Mouse (Mus musculus) urinary bladder, postnatal 36 days (tissue): Measurements from ENCODE around the gene Phykpl.
A peak's percentile ranks its signal among the peaks of the same experiment; 100 is the strongest.
"Not testable (repeated sequence)": the region's sequence is repeated elsewhere in the genome, so short reads cannot be mapped to it uniquely, and the experiment has no call there.

Experiments used
- DNase-seq, 2 experiments: peaks; one replicate each; pipeline ENCODE4 v3.0.0; 2022; ENCODE audit warnings: low spot score in 2 of 2, mixed read lengths in 1 of 2

The Phykpl gene

GRCm38 (mm10) chr11:51617693-51618092, 33.1 kb downstream of the Phykpl start:
- DNase-seq: peak; percentile 53 to 67

GRCm38 (mm10) chr11:51618894-51619408, 34.4 kb downstream of the Phykpl start:
- DNase-seq: no peak

GRCm38 (mm10) chr11:51619409-51620060, 35.0 kb downstream of the Phykpl start, which contains the start of gene Nhp2:
Gene Nhp2, plus strand, starts transcription at chr11:51619735.
- peak; percentile 93 to 94 for DNase-seq

GRCm38 (mm10) chr11:51620084-51620483, 35.5 kb downstream of the Phykpl start:
- no peak for DNase-seq

DNA sequence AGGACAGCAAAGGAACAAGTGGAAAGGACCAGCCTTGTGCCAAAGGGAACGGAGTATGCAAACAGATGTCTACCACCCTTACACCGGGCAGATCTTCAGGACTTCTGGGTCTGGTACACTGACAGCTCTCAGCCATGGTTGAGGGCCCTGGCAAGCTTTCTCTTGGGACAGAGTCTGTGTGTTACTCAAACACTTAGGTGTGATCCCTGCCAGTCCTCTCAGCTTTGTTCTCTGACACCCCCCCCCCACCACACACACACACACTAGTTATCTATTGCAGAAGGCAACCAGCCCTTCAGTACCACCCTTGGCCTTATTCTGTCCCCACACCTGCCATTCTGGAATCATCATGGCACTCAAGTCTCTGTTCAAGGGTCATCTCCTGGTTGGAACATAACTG, 37.2 kb downstream of the Phykpl start:
- DNase-seq: no peak

DNA sequence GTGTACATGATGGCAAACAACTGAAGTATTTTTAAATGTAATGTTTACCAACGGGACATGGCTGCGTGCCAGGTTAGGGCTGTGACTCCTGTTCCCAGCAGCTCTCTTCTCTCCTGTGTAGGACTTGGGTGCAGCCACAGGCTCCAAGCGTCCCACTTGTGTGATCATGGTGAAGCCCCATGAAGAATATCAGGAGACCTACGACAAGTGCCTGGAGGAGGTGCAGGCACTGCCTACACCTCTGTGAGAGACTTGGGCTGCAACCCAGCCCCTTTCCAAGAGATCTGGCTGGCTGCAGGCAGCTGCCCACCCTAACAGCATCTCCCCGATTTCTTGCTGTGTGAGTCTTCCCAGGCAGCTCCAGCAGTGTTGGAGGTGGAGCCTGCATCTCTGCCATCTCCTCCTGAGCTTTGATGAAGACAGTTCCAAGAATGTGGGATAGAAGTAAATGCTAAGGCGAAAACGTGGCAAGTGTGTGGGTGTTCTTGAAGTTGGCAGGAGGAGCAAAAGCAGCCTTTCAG, 38.5 kb downstream of the Phykpl start:
- peak in 1 of 2 experiments; percentile 32 for DNase-seq

DNA sequence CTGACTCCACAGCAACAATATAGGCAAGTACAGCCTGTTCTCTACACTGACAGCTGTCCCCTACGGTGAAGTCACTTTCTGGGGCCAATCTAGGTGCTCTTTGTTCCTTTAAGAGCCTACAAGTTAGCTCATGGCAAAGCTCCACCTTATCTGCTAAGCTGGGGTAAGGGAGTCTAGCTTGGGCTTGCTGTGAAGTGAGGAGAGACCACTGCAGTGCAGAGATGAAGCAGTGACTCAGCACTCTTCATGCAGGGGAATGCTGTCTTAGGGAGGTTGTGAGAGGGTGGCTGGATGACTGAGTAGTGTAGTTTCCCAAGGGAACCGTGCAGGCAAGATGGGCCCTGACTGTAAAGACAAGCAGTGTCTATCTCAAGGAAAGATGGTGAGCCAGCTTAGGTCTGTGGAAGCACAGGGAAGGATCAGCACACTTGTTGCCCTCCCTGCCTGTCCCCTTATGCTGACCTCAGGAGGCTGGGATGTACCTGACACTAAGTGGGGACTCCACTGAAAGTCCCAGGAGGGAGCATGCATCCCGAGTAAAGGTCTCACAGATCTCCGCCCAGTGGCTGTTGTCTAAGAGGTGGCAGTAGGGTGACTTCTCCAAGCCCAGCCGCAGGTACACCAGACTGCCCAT, 40.7 kb downstream of the Phykpl start:
- DNase-seq: no peak

DNA sequence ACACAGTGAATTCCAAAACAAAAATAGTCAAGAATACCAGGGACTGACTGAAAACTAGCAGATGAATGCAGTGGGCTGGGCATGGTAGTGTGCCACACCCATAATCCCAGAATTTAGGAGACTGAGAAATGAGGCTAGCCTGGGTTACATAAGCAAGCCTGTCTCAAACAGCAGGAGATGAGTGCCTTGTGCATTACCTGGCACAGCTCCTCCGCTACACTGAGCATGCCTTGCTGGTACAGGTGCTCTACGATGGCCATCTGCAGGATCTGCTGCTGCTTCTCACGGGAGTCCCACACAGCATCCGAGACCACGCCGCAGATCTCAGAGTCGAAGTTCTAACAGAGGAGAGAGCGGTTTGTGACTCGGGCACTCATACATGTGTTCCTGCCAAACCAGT, 42.9 kb downstream of the Phykpl start:
- no peak for DNase-seq

- DNase-seq: no peak
Measured at GRCm38 (mm10) chr11:51627907-51628306, 43.4 kb downstream of the Phykpl start.

- DNase-seq: no peak
Measured at GRCm38 (mm10) chr11:51629651-51630314, 45.2 kb downstream of the Phykpl start.

DNA sequence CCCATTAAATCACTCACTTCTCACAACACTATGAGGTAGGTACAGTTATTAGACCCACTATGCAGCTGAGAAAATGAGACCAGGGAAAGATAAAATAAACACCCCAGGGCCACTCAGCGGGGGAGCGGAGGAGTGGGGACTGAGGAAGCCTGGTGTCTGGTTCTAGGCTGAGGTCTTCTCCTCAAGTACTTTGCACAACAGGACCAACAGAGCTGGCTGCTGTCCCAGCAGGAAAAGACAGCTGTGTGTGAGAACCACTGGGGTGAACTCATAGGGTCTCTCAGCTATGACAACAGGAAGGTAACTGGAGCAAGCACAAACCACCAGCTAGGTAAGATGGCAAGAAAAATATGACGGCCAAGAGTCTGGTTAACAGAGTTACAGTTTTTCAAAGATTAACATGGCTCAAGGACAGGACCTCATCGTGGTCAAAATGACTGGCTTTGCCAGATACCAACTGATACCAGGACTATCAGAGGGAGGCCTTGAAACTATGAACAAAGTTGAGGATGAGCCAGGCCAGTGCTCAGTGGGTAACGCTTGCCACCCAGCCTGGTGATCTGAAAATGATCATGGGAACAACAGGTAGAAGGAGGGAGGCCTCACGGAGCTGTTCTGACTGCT, 47.7 kb downstream of the Phykpl start:
- DNase-seq: no peak

GRCm38 (mm10) chr11:51633200-51633599, 48.6 kb downstream of the Phykpl start:
- DNase-seq: not testable (repeated sequence)

DNA sequence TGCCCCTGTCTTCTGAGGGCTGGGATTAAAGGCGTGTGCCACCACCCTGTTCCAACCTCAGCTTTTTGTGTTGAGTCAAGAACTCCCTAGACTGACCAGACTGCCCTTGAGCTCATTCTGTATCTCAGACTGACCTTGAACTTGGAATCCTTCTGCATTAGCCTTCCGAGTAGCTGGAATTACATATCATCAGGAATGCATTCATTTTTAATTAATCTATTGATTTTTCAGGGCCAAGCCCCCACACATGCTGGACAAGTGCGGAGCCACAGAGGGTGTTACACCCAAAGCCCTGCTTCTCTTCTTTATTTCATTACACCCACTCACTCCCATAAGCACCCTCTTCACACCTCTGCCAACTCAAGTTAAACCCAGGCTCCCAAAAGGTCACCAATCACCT, 49.2 kb downstream of the Phykpl start:
- DNase-seq: no peak

DNA sequence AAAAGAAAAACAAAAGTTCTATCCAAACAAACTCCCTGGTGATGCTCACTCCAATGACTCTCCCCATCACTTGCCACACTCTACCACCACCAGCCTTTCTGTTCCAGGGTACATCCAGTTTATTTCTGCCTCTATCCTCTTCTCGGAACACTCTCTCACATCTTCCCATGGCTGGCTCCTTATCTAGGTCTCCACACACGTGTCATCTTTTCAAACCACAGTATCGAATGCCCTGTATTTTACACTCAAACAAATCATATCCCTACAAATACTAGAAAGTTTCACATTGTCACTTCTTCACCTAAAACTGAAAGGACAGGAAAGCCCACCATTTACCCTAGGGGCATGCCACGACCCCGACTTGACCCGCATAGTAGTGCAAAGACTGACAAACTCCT, 50.6 kb downstream of the Phykpl start:
- DNase-seq: no peak

GRCm38 (mm10) chr11:51635525-51636322, 51.2 kb downstream of the Phykpl start, which contains the start of gene Rmnd5b:
Gene Rmnd5b, minus strand, starts transcription at chr11:51635896.
- peak; percentile 90 for DNase-seq

- peak in 1 of 2 experiments; percentile 55 for DNase-seq
Measured at GRCm38 (mm10) chr11:51636323-51636684, 51.7 kb downstream of the Phykpl start.

DNA sequence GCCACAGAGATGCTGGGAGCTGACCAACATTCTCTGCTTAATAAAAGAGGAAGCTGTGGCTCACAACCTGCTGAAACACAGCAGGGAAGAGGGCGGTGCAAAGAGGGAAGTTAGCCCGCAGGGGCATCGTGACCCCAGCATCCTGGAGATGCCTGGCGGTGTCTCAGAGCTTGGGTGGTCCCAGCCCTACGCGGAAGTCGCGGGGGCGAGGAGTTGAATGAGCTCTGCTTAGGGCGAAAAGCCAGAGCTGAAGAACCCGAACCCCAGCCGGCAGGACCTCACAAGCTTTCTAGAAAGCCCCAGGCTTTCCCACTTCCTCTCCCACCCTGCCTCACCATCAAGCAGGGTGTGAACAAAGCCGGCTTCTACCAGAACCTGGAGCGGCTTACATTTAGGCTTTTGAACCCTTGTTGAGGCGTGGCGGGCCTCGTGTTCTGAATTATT, 53.4 kb downstream of the Phykpl start:
- no peak for DNase-seq

- no peak for DNase-seq
Measured at GRCm38 (mm10) chr11:51638497-51638896, 53.9 kb downstream of the Phykpl start.

- DNase-seq: no peak
Measured at GRCm38 (mm10) chr11:51640748-51641147, 56.2 kb downstream of the Phykpl start.

DNA sequence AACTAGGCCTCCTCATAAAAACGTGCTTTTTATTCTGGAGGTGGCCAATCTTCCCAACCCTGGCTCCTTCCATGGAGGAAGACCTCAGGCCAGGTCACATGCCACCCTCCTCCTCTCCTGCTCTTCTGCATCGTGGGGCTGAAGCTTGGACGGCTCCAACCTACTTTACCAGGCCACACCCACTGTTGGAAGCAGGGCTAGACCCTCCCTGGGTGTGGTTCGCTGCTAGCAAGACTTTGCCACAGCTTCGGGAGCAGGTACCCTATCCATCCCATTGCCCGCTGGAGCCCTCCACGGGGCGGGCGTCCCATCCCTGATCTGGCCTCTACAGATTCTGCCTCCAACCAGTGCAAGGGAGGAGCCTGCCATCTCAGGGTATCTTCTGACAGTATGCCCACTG, 58.6 kb downstream of the Phykpl start:
- no peak for DNase-seq

DNA sequence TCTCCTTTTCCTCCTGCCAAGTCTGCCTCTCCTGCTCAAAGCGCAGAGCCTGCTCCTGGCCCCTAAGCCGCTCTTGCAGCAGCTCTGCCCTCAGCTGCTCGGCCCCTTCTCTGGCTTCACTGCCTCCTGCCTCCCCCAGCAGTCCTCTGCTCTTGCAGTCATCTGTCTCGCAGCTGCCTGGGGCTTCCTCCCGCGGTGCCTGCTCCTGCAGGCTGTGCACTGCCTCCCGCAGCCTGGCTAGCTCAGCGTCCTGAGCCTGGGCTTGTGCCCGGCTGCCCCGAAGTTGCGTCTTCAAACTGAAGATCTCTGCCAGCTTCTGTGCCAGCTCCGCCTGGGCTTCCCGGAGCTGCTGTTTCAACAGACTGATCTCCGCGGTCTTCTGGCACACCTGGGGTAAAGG, 59.2 kb downstream of the Phykpl start:
- peak in 1 of 2 experiments; percentile 41 for DNase-seq
